Mouse (Mus musculus): ENCODE data around the gene Nes.

Gene Nes

DNA sequence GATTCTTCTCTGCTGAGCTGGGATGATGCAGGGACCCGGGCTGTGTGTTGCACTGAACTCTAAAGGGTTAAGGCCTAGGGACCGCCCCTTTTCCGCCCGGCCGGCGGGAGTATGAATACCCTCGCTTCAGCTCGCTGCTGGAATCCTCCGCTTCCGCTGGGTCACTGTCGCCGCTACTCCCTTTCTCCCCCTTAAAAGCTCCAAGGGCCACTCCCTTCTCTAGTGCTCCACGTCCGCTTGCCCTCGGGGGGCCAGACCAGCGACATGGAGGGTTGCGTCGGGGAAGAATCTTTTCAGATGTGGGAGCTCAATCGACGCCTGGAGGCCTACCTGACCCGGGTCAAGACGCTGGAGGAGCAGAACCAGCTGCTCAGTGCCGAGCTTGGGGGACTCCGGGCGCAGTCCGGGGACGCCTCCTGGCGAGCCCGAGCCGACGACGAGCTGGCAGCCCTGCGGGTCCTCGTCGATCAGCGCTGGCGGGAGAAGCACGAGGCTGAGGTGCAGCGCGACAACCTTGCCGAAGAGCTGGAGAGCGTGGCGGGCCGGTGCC is at the start of gene Nes:
Nes (plus strand) TSS at position 140 of the 550 bp plus-strand sequence.
- peak; percentile 64 for DNase-seq (ENCODE audit: low spot score)

- DNase-seq (ENCODE audit: low spot score) = no peak
Observed at GRCm38 (mm10) chr3:87924996-87925395, 45.9 kb upstream of the Nes start.

DNA sequence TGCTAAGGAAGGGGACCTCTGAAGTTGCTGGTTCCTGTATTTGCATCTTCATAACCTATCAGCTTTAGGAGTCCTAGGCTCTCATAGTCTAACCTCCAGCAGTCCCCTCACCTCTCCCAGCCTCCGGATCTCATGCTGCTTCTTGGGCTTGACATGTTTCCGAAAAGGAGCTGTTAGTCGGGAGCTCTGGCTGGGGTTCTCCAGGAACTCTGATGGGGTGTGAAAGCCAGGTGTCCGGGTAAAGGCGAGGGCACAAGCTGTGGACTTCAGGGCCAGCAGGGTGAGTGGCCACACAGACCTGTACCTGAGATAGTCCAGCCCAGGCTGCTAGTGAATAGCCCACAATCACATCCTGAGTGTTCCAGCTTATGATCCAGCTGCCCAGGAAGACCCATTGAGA is 43.4 kb upstream of the Nes start:
- no peak for DNase-seq (ENCODE audit: low spot score)

- no peak for DNase-seq (ENCODE audit: low spot score)
Observed at GRCm38 (mm10) chr3:87929341-87930077, 41.4 kb upstream of the Nes start.

DNA sequence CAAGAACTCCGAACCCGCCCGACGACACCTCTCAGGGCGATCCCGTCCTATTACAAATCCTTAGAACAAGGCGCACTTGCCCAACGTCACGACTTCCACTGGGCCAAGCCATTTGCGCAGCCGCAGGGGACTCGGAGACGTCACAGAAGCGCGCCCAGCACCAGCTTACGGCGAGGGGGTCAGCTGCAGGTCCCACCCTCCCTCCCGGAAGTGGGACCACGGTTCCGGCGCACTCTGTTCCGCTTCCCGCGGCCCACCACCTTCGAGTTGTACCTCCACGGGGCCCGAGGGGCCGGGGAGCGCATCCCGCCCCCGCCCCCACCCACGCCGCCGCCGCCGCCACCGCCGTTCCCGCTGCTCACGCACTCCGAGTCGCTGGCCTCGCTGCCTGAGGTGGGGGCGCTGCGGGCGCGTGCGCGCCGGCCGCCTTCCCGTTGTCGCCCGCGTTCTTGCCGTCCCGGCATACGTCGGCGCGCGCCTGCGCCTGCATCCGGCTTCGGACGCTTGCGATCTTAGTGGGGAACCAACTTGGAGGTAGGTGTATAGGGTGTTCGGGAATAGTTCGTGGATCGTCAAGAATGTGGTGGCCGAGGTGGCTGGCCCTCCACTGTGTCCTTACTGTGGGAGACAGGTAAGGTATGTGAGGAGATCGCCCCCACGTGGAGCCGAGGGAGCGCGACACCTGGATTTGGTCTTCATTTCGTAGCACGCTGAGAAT is 40.6 kb upstream of the Nes start, which contains the start of the genes Isg20l2 and Rrnad1:
Isg20l2 (plus strand) TSS at position 237 of the 718 bp plus-strand sequence.
Rrnad1 (minus strand) TSS at position 640 of the 718 bp plus-strand sequence.
- peak; percentile 98 for DNase-seq (ENCODE audit: low spot score)

GRCm38 (mm10) chr3:87934026-87934425 is 36.9 kb upstream of the Nes start:
- no peak for DNase-seq (ENCODE audit: low spot score)

GRCm38 (mm10) chr3:87934501-87934900 is 36.4 kb upstream of the Nes start:
- DNase-seq (ENCODE audit: low spot score) = no peak

DNA sequence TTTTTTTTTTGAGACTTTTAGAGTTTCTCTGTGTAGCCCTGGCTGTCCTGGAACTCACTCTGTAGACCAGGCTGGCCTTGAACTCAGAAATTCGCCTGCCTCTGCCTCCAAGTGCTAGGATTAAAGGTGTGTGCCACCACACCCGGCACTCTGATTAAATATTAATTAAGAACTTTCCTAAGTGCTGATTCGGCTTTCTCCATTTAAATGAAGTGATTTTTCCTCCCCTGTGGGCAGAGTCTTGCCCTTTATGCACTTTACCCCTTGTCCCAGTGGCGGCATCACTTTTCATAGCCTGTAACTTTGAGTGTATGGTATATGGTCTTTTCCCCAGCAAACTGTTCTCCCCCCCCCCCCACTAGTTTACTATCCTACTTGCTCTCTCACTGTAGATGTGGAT is 35.7 kb upstream of the Nes start:
- no peak for DNase-seq (ENCODE audit: low spot score)

GRCm38 (mm10) chr3:87935776-87936175 is 35.1 kb upstream of the Nes start:
- DNase-seq (ENCODE audit: low spot score) = no peak

DNA sequence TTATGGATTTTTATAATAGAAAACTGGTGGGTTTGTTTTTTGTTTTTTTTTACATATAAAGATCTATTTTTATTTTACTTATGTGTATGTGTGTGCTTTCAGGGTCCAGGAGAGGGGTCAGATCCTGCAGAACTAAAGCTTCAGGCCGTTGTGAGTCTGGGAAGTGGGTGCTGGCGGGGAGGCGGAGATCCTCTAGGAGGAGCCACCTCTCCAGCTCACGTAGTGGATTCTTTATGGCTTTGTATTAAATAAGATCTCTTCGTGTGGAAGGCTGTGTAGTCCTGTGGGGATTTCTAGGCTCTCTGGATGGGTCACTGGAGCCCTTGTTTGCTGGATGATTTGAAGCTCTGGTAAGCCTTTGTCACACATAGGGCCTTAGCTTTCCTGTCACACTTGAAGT is 30.3 kb upstream of the Nes start:
- no peak for DNase-seq (ENCODE audit: low spot score)

DNA sequence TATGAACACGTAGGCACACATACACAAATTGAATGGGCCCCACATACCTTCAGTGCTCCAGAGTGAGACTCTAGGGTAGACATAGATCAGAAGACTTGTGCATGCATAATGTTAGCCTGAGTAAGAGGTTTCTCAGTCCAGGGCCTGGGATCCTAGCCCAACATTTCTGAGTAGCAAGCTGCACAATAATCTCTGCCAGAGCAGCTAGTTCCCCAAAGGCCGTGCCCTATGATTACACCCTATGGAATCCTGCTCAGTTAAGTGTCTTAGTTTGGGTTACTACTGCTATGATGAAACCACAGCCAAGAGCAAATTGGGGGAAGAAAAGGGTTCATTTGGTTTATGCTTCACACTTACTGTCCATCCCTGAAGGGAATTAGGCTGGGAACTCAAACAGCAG is 28.4 kb upstream of the Nes start:
- no peak for DNase-seq (ENCODE audit: low spot score)

GRCm38 (mm10) chr3:87943586-87943985 is 27.3 kb upstream of the Nes start:
- DNase-seq (ENCODE audit: low spot score) = no peak

DNA sequence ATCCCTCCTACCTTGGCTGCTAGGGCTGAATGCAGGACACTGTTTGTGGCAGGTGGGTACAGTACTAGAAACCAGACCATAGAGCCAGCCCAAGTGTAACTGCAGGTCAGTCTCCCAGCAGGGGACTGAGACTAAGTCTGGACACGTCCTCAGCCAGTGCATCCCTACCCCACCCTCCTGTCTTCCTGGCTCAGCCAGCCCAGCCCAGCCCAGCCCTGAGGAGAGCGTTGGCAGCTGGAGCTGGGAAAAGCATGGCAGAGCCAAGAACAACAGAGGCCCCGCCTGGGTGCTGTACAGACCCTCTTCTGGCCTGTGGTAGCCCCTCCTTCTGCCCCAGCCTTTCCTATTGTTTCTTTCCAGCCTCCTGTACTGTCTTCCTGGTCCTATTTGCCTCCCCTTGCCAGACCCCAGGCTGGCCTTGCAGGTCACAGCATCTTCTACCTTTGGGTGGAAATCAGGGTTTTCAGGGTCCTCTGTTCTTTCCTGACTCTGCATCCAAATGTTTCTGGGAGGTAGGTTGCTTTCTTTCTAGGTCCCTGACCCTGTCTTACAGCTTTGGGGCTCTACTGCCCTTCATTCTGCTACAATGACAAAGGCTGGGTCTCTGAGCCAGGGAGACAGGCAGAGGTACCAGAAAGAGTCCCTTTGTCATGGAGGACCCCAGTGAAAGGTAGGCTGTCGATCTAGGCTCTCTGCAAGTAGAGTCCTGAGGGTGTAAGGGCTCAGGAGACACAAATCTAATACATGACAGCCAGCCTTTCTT is 25.9 kb upstream of the Nes start:
- DNase-seq (ENCODE audit: low spot score) = no peak

- DNase-seq (ENCODE audit: low spot score) = no peak
Observed at GRCm38 (mm10) chr3:87945781-87946540, 24.9 kb upstream of the Nes start.

DNA sequence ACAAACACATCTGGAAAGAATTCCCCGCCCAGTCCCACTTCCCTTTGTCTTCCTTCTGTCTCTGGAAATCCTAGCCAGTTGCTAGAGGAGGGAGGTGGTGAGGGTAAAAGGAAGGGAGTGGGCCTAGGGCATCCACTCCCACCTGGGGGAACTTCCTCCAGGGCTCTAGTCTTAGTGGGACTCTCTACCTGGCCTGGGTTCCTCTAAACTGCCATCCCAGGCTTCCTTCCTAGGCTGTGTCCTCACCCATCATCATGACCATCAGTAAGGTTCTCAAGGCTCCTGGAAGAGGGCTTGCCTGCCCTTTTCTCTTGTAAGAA is 24.4 kb upstream of the Nes start:
- no peak for DNase-seq (ENCODE audit: low spot score)

- no peak for DNase-seq (ENCODE audit: low spot score)
Observed at GRCm38 (mm10) chr3:87947056-87947810, 23.6 kb upstream of the Nes start.

GRCm38 (mm10) chr3:87947811-87948199 is 23.1 kb upstream of the Nes start:
- DNase-seq (ENCODE audit: low spot score) = no peak

DNA sequence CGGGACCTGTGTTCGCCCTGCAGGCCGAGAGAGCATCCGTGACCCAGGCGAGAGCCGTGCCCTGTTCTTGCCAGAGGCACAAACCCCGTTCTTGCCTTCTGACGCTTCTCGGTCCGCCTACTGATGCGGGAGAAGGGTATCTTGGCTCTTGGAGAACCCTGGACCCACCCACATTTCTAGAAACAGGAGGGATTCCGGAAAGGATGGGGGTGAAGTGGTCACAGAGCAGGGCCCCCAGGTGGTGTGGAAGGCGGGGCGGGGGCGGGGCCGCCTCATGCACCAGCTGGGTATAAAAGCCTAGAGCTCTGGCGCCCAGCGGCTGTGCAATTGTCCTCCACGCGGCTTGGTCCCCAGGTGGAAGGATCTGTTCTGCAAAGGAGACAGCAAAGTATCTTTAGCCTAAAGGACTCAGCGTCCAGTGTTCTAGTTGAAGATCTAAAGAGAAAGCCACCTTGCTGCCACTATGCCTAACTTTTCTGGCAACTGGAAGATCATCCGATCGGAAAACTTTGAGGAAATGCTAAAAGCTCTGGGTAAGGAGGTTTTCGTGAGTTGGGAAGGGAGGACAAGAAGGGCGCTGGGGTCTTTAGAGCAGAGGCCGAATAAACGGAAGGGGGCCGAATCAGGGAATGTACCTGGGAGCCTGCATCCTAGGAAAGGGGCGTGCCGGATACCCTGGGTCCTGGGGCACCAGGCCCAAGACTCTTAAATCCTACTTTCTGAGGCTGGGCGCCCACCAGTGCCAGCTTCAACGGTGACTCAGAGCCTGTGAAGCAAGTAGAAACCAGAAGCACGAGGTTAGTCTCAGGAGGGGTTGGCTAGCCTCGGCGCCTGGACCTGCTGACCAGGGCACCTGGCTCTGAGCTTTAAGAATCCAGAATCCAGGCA is 22.3 kb upstream of the Nes start, which contains the start of gene Crabp2:
Crabp2 (plus strand) TSS at position 289 of the 888 bp plus-strand sequence.
- DNase-seq (ENCODE audit: low spot score) = no peak

GRCm38 (mm10) chr3:87949266-87949954 is 21.5 kb upstream of the Nes start:
- no peak for DNase-seq (ENCODE audit: low spot score)
